Mouse (Mus musculus) stomach, embryonic 15.5 days (tissue): ENCODE results near the gene Ell. TPM values are rescaled to one million over a fixed set of nuclear protein-coding genes. Genes with fewer than 3 reads are reported as not detected.

Experiments
- ATAC-seq: fragments of 200-750 bp; cut with Nextera tagmentation; 2 replicates; pipeline ENCODE4 v1.8.0; 2017; ENCODE audit warnings: low read depth, moderate number of reproducible peaks, moderate TSS enrichment; ENCODE audit not compliant: insufficient read depth, low FRiP score
- H3K27ac ChIP-seq: fragments of 300-500 bp; sonication (generic); 2 replicates; pipeline ENCODE4 v1.5.1; 2015; ENCODE audit warnings: mild to moderate bottlenecking, inconsistent platforms
- H3K27me3 ChIP-seq: fragments of 300-500 bp; sonication (generic); replicated peaks from 2 replicates; pipeline ENCODE4 v1.6.1; 2015; ENCODE audit warnings: inconsistent platforms
- H3K36me3 ChIP-seq: fragments of 300-500 bp; sonication (generic); 2 replicates; pipeline ENCODE4 v1.6.1; 2015; ENCODE audit warnings: inconsistent platforms
- H3K4me1 ChIP-seq: fragments of 300-500 bp; sonication (generic); 2 replicates; pipeline ENCODE4 v1.6.1; 2015; ENCODE audit warnings: inconsistent platforms
- H3K4me2 ChIP-seq: fragments of 300-500 bp; sonication (generic); 2 replicates; pipeline ENCODE4 v1.6.1; 2015; ENCODE audit warnings: mild to moderate bottlenecking, inconsistent platforms
- H3K4me3 ChIP-seq: fragments of 300-500 bp; sonication (generic); replicated peaks from 2 replicates; pipeline ENCODE4 v1.5.1; 2015; ENCODE audit warnings: inconsistent platforms
- H3K9ac ChIP-seq: fragments of 300-500 bp; sonication (generic); 2 replicates; pipeline ENCODE4 v1.6.1; 2015; ENCODE audit warnings: inconsistent platforms
- H3K9me3 ChIP-seq: fragments of 300-500 bp; sonication (generic); 2 replicates; pipeline ENCODE4 v1.6.1; 2016; ENCODE audit warnings: inconsistent platforms
- WGBS: fragments of 180-500 bp; shearing (Covaris S2); methylation state at CpG from one replicate; pipeline ENCODE4 v1.1.7; 2015; 5-methylcytosine and 5-hydroxymethylcytosine counted together
- polyA plus RNA-seq: library from polyadenylated mRNA; unstranded; fragments of >200 nt; fragmentation: Nextera tagmentation; extraction: Ambion mirVana; gene quantifications from 2 replicates; pipeline ENCODE4 v1.2.1, GENCODE M21; 2015

The Ell gene
- polyA plus RNA-seq, 1 experiment from 2014 or later: 16.1 TPM

DNA sequence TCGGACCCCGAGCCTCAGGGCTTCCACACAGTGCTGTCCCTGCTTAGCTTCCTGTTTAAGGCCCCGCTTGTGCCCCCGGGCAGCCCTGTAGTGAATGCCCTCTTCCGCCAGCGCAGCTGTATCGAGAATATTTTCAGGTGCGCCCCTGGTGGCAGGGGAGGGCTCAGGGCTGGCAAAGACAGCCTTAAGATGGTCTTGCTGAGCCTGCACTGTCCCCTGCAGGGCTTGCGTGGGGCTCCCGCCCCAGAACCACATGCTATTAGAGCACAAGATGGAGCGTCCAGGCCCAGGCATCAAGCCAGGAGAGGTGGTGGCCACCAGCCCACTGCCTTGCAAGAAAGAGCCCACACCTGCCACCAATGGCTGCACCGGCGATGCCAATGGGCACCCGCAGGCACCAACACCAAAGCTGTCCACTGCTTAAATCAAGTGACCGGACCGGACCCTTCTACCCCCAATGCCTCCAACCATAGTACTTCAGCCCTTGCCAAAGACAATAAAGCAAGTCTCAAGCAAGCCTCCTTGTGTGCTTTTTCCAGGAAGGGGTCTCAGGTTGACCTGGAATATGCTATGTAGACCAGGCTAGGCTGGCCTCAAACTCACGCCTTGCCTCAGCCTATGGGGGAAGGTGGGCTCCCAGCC lies 57.6 kb downstream of the Ell start:
- H3K9ac ChIP-seq: no peak overlapping the region
- no peaks in the 10 kb centered on the region for H3K9me3 ChIP-seq
- peaks cover 68% of the 10 kb centered on the region for H3K4me1 ChIP-seq
- peak overlapping the region; percentile 78 for H3K4me2 ChIP-seq
- no peaks in the 10 kb centered on the region for H3K27me3 ChIP-seq
- ATAC-seq: no peak
- WGBS: 84% methylated on average over 17 of the region's 17 CpGs
- H3K4me3 ChIP-seq: no peak overlapping the region
- H3K36me3 ChIP-seq: peaks cover 10% of the 10 kb centered on the region
- no peak overlapping the region for H3K27ac ChIP-seq

DNA sequence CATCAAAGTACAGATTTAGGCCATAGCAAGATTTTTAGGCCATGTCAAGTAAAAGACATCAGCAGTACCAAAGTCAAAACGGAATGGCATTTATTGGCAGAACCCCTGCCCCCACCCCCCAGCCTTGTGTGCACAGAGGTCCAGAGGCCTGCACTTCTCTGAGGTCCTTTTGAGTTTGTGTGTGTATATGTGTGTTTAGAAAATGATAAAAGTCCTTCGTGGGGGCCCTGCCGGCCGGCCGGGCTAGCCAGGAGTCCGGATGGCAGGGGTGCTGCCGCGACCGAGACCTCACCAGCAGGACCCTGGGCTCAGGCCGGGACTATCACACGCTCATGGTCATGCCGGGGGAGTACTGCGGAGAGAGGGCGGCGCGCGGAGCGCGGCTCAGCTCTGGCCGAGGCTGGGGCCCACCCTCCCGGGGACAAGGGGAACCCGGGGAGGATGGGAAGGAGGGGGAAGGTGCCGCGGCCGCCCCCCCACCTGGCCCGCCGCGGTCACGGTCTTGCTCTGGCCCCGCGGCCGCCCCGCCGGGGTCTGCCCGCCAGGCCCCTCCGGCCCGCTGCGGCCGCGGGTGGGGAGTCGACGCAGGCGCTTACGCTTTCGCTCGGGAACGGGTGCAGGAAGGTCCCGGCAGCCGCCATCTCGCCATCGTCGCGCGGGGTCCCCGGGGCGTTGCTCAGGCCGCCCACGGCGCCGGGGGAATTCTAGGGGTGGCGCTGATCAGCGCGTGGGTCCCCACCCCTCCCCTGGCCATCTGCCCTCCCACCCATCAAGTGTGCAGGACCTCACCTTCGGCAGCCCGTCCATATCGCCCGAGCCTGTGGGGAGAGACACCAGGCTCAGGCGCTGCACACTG lies 58.4 kb downstream of the Ell start:
- Histone ChIP-seq H3K4me2 (peak overlapping the region; percentile 78), H3K27me3 (no peaks in the 10 kb centered on the region), H3K36me3 (peaks cover 16% of the 10 kb centered on the region), H3K4me3 (peak overlapping the region; percentile 46), H3K9me3 (no peaks in the 10 kb centered on the region), H3K4me1 (peaks cover 68% of the 10 kb centered on the region), H3K27ac (no peak overlapping the region), H3K9ac (peak overlapping the region; percentile 6; the same call in 1 of the 2 replicates)
- no peak for ATAC-seq
- WGBS: 20% methylated on average over 68 of the region's 68 CpGs

DNA sequence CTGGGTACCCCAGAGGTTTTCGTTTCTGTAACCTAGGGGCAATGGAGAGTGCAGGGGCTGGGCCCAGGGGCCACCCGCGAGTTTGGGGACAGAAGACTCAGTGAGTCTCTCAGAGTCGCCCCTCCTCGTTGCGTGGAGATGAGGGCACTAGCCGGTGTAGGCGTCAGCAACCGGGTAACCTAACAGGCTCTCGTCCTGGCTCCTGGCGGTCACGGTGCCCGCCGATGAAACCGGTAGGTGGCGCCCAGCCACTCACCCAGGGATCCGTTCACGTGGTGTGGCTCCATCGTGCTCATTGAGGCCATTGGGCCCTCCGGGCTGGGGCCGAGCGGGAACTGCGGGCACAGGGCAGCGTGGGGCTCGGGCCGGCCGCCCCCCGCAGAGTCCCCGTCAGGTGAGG lies 59.0 kb downstream of the Ell start:
- ATAC-seq: 0 out of 2 replicates have a peak, but pooled peaks have one; percentile 8
- peaks cover 18% of the 10 kb centered on the region for H3K36me3 ChIP-seq
- no peaks in the 10 kb centered on the region for H3K9me3 ChIP-seq
- 0 out of 2 replicates have a peak overlapping the region, but pooled peaks have one; percentile 9 for H3K27ac ChIP-seq
- peak overlapping the region; percentile 6; the same call in 1 of the 2 replicates for H3K9ac ChIP-seq
- peaks cover 62% of the 10 kb centered on the region for H3K4me1 ChIP-seq
- peak overlapping the region; percentile 46 for H3K4me3 ChIP-seq
- peak overlapping the region; percentile 78 for H3K4me2 ChIP-seq
- 11% methylated on average over 29 of the region's 29 CpGs for WGBS
- no peaks in the 10 kb centered on the region for H3K27me3 ChIP-seq

DNA sequence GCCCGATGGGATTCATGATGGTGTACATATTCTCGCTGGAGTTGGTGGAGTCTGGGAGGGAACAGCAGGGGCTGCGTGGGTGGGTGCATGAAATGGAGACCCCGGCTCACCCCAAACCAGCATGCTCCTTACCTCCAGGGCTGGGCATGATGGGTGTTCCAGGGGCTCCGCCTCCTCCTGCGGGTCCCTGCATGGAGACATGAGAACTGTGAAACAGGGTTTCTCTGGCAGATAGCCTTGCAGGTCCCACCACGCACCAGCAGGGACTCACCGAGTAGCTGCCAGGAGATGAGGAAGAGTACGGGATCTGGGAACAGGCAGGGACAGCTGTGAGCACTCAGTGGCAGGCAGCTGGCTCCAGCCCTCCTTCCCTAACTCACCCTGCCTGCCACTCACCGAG lies 59.5 kb downstream of the Ell start:
- Histone ChIP-seq H3K36me3 (peaks cover 18% of the 10 kb centered on the region), H3K27me3 (no peaks in the 10 kb centered on the region), H3K9me3 (no peaks in the 10 kb centered on the region), H3K27ac (0 out of 2 replicates have a peak overlapping the region, but pooled peaks have one; percentile 22), H3K9ac (no peak overlapping the region), H3K4me1 (peaks cover 58% of the 10 kb centered on the region), H3K4me3 (peak overlapping the region; percentile 46), H3K4me2 (peak overlapping the region; percentile 78)
- 24% methylated on average over 10 of the region's 10 CpGs for WGBS
- no peak for ATAC-seq

DNA sequence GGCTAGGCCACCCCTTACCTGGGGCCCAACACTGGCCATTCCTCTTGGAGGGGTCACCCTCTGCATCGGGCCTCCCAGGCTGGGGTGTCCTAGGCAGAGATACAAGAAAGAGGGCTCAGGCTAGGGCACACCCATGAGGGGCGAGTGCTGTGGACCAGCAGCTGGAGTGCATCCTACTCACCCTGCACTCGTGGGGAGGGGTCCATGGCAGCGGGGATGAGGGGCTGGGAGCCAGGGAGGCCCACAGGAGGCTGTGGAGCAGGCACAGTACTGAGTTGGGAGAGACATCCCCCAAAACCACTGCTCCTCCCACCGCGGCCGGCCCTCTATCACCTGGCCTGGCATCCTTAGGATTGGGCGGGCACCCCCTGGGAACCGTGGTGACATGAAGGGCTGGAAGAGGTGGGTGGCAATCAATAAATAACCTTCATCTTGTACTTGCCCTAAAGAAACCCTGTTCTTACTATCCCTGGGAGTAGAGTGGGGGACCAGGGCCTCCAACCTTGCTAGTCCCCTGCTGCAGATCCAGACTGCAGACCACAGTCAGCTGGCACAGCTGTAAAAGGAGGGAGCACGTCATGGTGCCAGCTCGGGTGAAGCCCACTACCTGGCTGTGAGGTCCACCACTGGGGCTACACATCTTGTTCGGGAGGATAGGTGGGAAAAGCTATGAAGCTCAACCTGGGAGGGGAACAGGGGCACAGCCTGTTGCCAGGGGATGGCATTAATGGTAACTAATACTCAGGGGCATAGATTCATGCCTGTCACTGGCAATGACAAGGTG lies 60.4 kb downstream of the Ell start:
- ATAC-seq: no peak
- H3K4me2 ChIP-seq: no peak overlapping the region
- H3K9ac ChIP-seq: no peak overlapping the region
- peaks cover 18% of the 10 kb centered on the region for H3K36me3 ChIP-seq
- peaks cover 55% of the 10 kb centered on the region for H3K4me1 ChIP-seq
- 76% methylated on average over 12 of the region's 12 CpGs for WGBS
- H3K27ac ChIP-seq: no peak overlapping the region
- H3K4me3 ChIP-seq: no peak overlapping the region
- no peaks in the 10 kb centered on the region for H3K9me3 ChIP-seq
- H3K27me3 ChIP-seq: no peaks in the 10 kb centered on the region

DNA sequence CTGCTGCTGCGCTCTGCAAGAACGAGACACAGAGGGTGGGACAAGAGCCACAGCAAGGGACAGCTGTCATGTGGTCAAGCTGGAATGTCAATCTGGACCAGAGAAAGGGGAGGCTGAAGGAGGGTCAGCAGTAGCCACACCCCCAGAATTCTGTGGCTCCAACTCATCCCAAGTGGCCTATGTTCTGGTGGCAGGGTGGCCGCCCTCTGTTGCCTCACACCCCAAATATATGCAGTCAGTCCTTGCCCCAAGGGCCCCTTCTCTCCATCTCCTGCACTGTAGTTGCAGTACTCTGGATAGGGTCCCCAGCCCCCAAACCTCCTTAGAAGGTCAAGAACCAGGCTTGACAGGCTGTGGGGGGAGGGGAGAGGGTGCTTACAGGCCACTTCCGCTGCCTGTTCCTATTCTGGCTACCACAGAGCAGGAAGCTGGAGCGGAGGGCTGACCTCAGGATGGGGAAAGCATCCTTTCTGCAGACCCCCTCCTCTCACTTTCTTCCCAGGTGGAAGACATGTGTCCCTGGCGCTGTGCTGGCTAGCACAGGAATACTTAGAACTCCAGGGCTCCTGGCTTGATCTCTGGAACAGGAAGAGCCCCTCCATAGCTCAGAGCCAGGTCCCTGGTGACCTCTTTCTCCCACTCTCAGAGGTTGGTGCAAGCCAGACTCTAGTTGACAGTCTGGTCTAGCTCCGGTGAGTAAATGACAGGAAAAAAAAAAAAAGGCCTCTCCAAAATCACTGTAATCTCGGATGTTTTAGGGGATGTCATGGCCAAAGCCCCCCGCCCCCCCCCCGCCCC lies 61.4 kb downstream of the Ell start:
- H3K27me3 ChIP-seq: no peaks in the 10 kb centered on the region
- H3K4me3 ChIP-seq: 0 out of 2 replicates have a peak overlapping the region, but pooled peaks have one; percentile 3
- H3K4me1 ChIP-seq: peaks cover 46% of the 10 kb centered on the region
- peak overlapping the region; percentile 50 for H3K4me2 ChIP-seq
- H3K9ac ChIP-seq: no peak overlapping the region
- peaks cover 18% of the 10 kb centered on the region for H3K36me3 ChIP-seq
- H3K9me3 ChIP-seq: no peaks in the 10 kb centered on the region
- H3K27ac ChIP-seq: peak overlapping the region; percentile 77
- ATAC-seq: no peak
- 30% methylated on average over 10 of the region's 10 CpGs for WGBS

- Histone ChIP-seq H3K36me3 (peaks cover 14% of the 10 kb centered on the region), H3K27me3 (no peaks in the 10 kb centered on the region), H3K9ac (no peak overlapping the region), H3K4me3 (0 out of 2 replicates have a peak overlapping the region, but pooled peaks have one; percentile 3), H3K9me3 (no peaks in the 10 kb centered on the region), H3K4me1 (peaks cover 43% of the 10 kb centered on the region), H3K27ac (peak overlapping the region; percentile 77; the same call in 1 of the 2 replicates), H3K4me2 (peak overlapping the region; percentile 50)
- peak; percentile 59 for ATAC-seq
- 3% methylated on average over 26 of the region's 26 CpGs for WGBS
These were observed 62.0 kb downstream of the Ell start for GRCm38 (mm10) chr8:70601271-70601649.

GRCm38 (mm10) chr8:70602139-70602811 lies 63.0 kb downstream of the Ell start:
- H3K36me3 ChIP-seq: peaks cover 8% of the 10 kb centered on the region; the same call in 1 of the 2 replicates
- no peak overlapping the region for H3K4me2 ChIP-seq
- H3K27ac ChIP-seq: no peak overlapping the region
- H3K9ac ChIP-seq: no peak overlapping the region
- no peak for ATAC-seq
- H3K9me3 ChIP-seq: no peaks in the 10 kb centered on the region
- H3K27me3 ChIP-seq: no peaks in the 10 kb centered on the region
- no peak overlapping the region for H3K4me3 ChIP-seq
- H3K4me1 ChIP-seq: peaks cover 47% of the 10 kb centered on the region
- WGBS: 92% methylated on average over 13 of the region's 13 CpGs

GRCm38 (mm10) chr8:70604558-70604957 lies 65.3 kb downstream of the Ell start:
- 80% methylated on average over 7 of the region's 7 CpGs for WGBS
- Histone ChIP-seq H3K4me2 (no peak overlapping the region), H3K9me3 (no peaks in the 10 kb centered on the region), H3K9ac (no peak overlapping the region), H3K4me3 (no peak overlapping the region), H3K27ac (no peak overlapping the region), H3K36me3 (peaks cover 8% of the 10 kb centered on the region; the same call in 1 of the 2 replicates), H3K27me3 (no peaks in the 10 kb centered on the region), H3K4me1 (peaks cover 44% of the 10 kb centered on the region)
- no peak for ATAC-seq

- H3K9me3 ChIP-seq: no peaks in the 10 kb centered on the region
- peaks cover 39% of the 10 kb centered on the region for H3K4me1 ChIP-seq
- peaks cover 8% of the 10 kb centered on the region; the same call in 1 of the 2 replicates for H3K36me3 ChIP-seq
- WGBS: 85% methylated on average over 9 of the region's 9 CpGs
- no peak overlapping the region for H3K9ac ChIP-seq
- no peak for ATAC-seq
- peak overlapping the region; percentile 97; the same call in 1 of the 2 replicates for H3K4me2 ChIP-seq
- H3K27me3 ChIP-seq: no peaks in the 10 kb centered on the region
- no peak overlapping the region; the same call in 1 of the 2 replicates for H3K4me3 ChIP-seq
- H3K27ac ChIP-seq: no peak overlapping the region
These were observed 66.9 kb downstream of the Ell start for GRCm38 (mm10) chr8:70605871-70606779.
